Mouse (Mus musculus): Measurements from ENCODE around the gene Gamt.
"Not testable (repeated sequence)": the region's sequence is repeated elsewhere in the genome, so short reads cannot be mapped to it uniquely, and the experiment has no call there.

Gene Gamt

DNA sequence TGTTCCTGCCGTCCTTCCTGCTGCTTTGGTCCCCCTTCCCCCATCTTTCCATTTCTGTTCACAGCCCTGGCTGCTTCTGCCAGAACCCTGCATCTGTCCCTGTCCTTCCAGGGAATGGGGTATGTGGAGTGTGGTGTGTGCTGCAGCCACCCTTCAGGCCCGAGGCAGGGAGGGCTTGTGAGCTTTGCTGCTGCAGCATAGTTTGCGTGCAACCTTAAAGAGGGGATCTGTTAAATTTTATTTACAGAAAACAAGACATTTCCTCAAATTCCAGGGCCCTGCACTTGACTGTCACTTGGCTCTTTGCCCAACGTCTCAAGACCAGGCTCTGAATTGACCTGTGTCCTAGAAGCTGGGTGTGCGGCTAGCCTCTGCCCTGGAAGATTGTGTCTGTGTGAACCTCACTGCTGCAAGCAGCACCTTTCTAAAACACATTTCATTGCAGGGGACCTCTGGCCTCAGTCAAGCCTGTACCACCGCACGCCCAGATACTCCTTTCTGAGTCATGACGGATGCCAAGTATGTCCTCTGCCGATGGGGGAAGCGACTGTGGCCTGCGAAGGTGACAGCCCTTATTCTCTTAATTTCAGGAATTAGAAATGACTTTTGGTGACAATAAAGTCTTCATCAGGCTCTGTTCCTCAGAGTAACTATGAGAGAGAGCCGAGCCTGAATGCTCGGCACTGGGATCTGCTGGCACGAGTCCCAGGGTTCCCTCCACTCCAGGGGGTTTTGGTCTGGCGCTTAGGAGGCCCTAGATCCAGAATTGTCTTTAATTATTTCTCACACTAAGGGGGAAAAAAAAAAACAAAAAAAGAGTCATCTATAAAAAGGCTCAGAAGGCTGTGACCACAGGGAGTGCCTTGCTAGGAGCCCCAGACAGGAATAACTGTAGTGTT is 32.7 kb downstream of the Gamt start:
- no peak for DNase-seq (ENCODE audit: low read depth)

DNA sequence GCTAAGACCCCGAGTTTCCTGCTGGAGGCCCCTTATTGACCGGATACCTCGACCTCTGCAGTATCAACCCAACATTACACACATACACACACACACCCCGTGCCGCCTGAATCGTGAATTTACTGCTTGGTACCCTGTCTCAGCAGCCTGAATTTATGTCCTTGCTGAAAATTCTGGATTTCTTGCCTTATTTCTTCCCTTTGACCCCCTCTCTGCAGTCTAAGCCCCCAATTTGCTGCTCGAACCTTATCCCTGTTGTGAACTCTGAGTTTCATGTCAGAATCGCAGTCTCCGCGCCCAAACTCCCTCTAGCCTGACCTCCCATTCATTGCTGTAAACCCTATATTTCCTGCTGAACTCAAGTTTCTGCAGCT is 33.7 kb downstream of the Gamt start:
- no peak for DNase-seq (ENCODE audit: low read depth)

DNA sequence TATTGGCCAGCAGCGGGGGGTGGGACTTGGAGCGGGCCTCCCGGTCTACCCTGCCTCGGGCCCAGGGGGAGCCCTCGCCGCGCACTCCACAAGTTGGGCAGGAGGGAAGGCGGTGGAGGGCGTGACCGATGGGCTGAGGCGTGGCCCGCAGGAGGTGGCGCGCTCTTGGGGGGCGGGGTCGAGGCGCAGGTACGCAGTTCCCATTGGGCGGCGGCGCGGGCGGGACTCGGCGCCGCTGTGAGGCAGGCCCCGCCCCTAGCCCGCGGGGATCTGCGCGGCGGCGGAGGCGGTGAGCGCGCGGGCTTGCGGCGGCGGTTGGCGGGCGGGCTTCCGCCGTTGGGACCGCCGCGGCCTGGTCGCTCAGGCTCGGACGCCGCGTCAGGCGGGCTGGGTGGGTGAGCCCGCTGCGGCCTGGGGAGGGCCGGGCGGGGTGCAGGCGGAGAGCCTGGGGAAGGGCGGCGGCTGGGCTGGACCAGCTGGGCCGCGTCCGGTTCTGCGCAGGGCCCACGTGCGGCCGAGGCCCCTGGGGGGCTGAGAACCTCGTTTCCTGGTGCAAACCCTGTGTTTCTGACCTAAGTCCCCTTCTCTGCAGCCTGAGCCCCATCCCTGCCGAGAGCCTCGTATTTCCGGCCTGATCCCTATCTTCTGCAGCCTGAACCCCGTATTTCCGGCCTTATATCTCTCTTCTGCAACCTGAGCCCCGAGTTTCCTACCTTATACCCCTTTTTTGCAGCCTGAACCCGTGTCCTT is 34.2 kb downstream of the Gamt start, which contains the start of gene Mum1:
Gene Mum1, plus strand, starts transcription at position 19 of the 750 bp plus-strand sequence.
- peak; percentile 98 for DNase-seq (ENCODE audit: low read depth)

- DNase-seq (ENCODE audit: low read depth): no peak
Measured at GRCm38 (mm10) chr10:80226071-80226415, 34.8 kb downstream of the Gamt start.

DNA sequence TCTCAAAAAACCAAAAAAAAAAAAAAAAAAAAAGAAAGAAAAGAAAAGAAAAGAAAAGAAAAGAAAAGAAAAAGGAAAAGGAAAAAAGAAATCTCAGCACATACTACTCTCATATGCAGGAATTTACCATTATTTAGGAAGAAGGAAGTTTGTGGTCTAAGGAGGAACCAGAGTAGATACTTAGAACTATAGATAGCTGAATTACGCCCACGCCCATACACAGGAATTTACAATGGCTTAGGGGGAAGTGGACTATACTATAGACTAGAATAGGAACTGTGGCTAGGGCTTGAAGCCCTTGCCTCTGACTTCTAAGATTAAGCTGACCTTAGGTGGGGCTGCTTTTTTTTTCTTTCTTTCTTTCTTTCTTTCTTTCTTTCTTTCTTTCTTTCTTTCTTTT is 37.7 kb downstream of the Gamt start:
- not testable (repeated sequence) for DNase-seq (ENCODE audit: low read depth)

DNA sequence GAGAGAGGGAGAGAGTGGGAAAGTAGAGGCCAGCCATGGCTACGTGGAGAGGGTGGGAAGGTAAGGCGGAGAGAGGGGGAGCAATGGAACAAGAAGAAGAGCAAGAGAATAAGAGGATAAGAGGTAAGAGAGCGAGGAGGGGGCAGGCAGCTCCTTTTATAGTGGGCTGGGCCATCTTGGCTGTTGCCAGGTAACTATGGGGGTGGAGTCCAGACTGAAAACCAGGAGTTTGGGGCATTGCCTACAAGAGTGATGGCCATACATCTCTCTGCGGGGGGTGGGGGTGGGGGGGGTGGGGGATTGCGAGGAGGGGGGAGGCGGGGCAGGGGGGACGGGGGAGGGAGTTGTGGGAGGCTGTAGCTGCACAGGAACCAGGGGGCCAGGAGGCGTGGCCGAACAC is 40.1 kb downstream of the Gamt start:
- DNase-seq (ENCODE audit: low read depth): no peak

- no peak for DNase-seq (ENCODE audit: low read depth)
Measured at GRCm38 (mm10) chr10:80215048-80215772, 45.6 kb downstream of the Gamt start.

DNA sequence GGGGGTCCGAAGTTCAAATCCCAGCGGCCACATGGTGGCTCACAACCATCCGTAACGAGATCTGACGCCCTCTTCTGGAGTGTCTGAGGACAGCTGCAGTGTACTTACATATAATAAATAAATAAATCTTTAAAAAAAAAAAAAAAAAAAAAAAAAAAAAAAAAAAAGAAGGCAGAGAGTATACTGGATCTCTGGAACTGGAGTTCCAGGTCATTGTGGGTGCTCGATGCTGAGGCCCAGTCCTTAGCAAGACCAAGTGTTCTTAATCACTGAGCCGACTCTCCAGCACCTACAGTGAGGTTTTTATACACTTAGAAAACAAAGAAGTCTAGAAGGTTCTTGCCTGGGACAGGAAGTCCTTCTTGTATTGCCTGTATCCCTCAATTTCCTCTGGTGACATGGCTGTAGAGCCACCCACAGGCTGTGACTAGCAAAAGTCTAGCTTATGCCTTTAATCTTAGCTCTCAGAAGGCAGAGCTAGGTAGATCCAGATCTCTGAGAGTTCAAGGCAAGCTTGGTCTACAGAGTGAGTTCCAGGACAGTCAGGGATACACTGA is 49.2 kb downstream of the Gamt start:
- DNase-seq (ENCODE audit: low read depth): not testable (repeated sequence)

GRCm38 (mm10) chr10:80208841-80209371 is 51.9 kb downstream of the Gamt start:
- DNase-seq (ENCODE audit: low read depth): no peak

GRCm38 (mm10) chr10:80208248-80208647 is 52.6 kb downstream of the Gamt start:
- DNase-seq (ENCODE audit: low read depth): no peak
